Mouse (Mus musculus) adrenal gland, adult 8-10 months (tissue): Measurements from ENCODE around the gene Olfr340. TPM values are rescaled to one million over a fixed set of nuclear protein-coding genes. Genes with fewer than 3 reads are reported as not detected.
"Not testable (repeated sequence)": the region's sequence is repeated elsewhere in the genome, so short reads cannot be mapped to it uniquely, and the experiment has no call there.

ENCODE experiments used
- DNase-seq: peaks from one replicate; pipeline ENCODE4 v3.0.0; 2022
- total RNA-seq, 4 experiments: library from RNA; stranded (reverse); gene quantifications; 2 replicates each; pipeline ENCODE4 v1.2.4; 2022

Gene Olfr340
- not detected for total RNA-seq

DNA sequence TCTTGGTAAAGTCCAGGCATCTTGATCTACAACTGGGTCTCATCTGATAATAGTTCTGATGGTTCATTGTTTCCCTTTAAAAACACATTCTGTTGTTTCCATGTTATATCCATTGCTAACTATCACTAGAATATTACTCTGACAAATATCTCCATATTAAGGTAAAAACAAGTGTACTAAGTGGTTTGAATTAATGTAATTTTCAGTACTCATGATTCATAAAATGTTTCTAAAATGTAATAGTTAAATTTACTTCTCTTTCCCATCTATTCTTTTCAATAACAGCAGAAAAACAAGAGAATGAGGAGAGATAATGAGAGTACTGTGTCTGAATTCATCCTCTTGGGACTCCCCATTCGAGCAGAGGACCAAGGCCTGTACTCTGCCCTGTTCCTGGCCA, at the start of gene Olfr340:
Olfr340 (plus strand) TSS at position 301 of the 400 bp plus-strand sequence.
- DNase-seq: no peak

GRCm38 (mm10) chr2:36415174-36415573, 37.2 kb upstream of the Olfr340 start:
- DNase-seq: not testable (repeated sequence)

GRCm38 (mm10) chr2:36415591-36415990, 36.8 kb upstream of the Olfr340 start:
- DNase-seq: not testable (repeated sequence)

GRCm38 (mm10) chr2:36418647-36419046, 33.7 kb upstream of the Olfr340 start, which contains the start of gene Olfr339:
TSS of gene Olfr339 (plus strand) at chr2:36418947.
- DNase-seq: no peak

DNA sequence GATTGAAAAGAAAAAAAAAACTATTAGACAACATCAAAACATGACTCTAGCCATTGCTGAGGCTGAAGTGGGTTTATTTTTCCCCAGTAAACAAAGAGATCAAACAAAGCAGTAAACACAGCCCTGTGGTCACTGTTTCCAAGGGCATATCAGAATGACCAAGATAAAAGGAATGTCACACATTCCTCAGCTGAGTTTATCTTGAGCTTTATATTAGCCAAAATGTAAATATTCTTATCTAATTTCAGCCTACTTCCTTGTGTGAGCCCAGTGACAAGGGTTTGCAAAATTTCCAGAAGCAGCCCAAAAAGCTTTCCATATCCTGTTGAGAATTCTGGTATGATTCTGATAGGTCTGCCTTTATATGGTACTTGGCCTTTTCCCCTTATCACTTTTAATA, 21.2 kb downstream of the Olfr340 start:
- no peak for DNase-seq

- DNase-seq: no peak
These were observed 30.0 kb downstream of the Olfr340 start, which contains the start of gene Olfr341 for GRCm38 (mm10) chr2:36482368-36482767. TSS of gene Olfr341 (minus strand) at chr2:36482468.

Other genes with a start within 250 kb of the Olfr340 start
- gene Ptgs1, start 222.2 kb upstream of the Olfr340 start, total RNA-seq: 10 to 100 TPM; 13.6 to 28.0 (median 17.8) TPM
- under 1 TPM in 1 of 4 experiments, not detected in 3; 0.06 TPM for gene Olfr338, start 79.1 kb upstream of the Olfr340 start, total RNA-seq
- not detected for gene Olfr339, start 33.6 kb upstream of the Olfr340 start, total RNA-seq
- not detected for gene Olfr341, start 29.9 kb downstream of the Olfr340 start, total RNA-seq
- gene Olfr342, start 72.4 kb downstream of the Olfr340 start, total RNA-seq: not detected
- under 1 TPM in 1 of 4 experiments, not detected in 3; 0.03 TPM for gene Olfr344, start 114.1 kb downstream of the Olfr340 start, total RNA-seq
- not detected for gene Olfr345, start 187.5 kb downstream of the Olfr340 start, total RNA-seq
- gene Olfr346, start 233.2 kb downstream of the Olfr340 start, total RNA-seq: not detected